Comparison of ENCODE assay signal across 10 mouse cellular contexts in genomic region chr2:127503751-127504549, GRCm38 (mm10). TPM values are rescaled to one million over a fixed set of nuclear protein-coding genes. Genes with fewer than 3 reads are reported as not detected.
A peak's percentile ranks its signal among the peaks of the same experiment; 100 is the strongest.
DNase-seq lines count a peak whose midpoint lies in the region; ATAC-seq and TF ChIP-seq lines count a peak whose summit lies in the region.
"Had no signal": no experiment of that assay in that cellular context is flagged by ENCODE, and none has a peak within 500 bp of the region (broad histone marks: within the 10 kb centered on the region; RNA-seq: fewer than 3 reads in every experiment).

No protein-coding gene starts in this region.

- no peak overlapping the region for H3K4me3 ChIP-seq in lung, embryonic 15.5 days
- H3K4me3 ChIP-seq in lung, adult 2 months (replicated peaks; ENCODE audit: extremely low read depth, low read depth, low read length) = no peak overlapping the region
- no peak overlapping the region for H3K4me3 ChIP-seq in forebrain, embryonic 16.5 days (replicated peaks; ENCODE audit: low read length)
- no peak overlapping the region for H3K4me3 ChIP-seq in midbrain, embryonic 16.5 days (ENCODE audit: low read depth, low read length)
- H3K4me3 ChIP-seq: heart, embryonic 10.5 days had no signal

- peak; percentile 16; the same call in 1 of the 2 replicates for ATAC-seq in lung, embryonic 15.5 days (ENCODE audit: borderline replicate concordance, extremely low read depth, low FRiP score, low TSS enrichment)
- peak; percentile 61 for ATAC-seq in forebrain, embryonic 16.5 days
- ATAC-seq in midbrain, embryonic 16.5 days = peak; percentile 47; the same call in 1 of the 2 replicates

- TF ChIP-seq CTCF in lung, adult 2 months (IDR thresholded peaks at IDR 0.05; ENCODE audit: insufficient read depth, low read length) = no peak

- H3K4me2 ChIP-seq in lung, embryonic 15.5 days = no peak overlapping the region
- H3K4me2 ChIP-seq in forebrain, embryonic 16.5 days (ENCODE audit: low read length) = no peak overlapping the region
- no peak overlapping the region for H3K4me2 ChIP-seq in midbrain, embryonic 16.5 days (ENCODE audit: low read length)

- H3K4me1 ChIP-seq in lung, embryonic 15.5 days = peaks cover 17% of the 10 kb centered on the region
- no peaks in the 10 kb centered on the region for H3K4me1 ChIP-seq in lung, adult 2 months (ENCODE audit: control insufficient read depth, insufficient read depth, low read length)
- H3K4me1 ChIP-seq in forebrain, embryonic 16.5 days (replicated peaks; ENCODE audit: control insufficient read depth, insufficient read depth, low read length) = peaks cover 29% of the 10 kb centered on the region
- H3K4me1 ChIP-seq in midbrain, embryonic 16.5 days (ENCODE audit: control insufficient read depth, insufficient read depth, low read length) = no peaks in the 10 kb centered on the region
- H3K4me1 ChIP-seq: heart, embryonic 10.5 days had no signal

- H3K27ac ChIP-seq in lung, embryonic 15.5 days = no peak overlapping the region
- peak overlapping the region; percentile 49 for H3K27ac ChIP-seq in forebrain, embryonic 16.5 days (ENCODE audit: low read length)
- H3K27ac ChIP-seq in midbrain, embryonic 16.5 days (ENCODE audit: low read length) = no peak overlapping the region; the same call in 1 of the 2 replicates
- H3K27ac ChIP-seq: heart, embryonic 10.5 days had no signal

- no peaks in the 10 kb centered on the region for H3K9me3 ChIP-seq in lung, embryonic 15.5 days
- H3K9me3 ChIP-seq in forebrain, embryonic 16.5 days (ENCODE audit: control insufficient read depth, low read length) = no peaks in the 10 kb centered on the region
- H3K9me3 ChIP-seq in midbrain, embryonic 16.5 days (replicated peaks; ENCODE audit: control insufficient read depth, low read length, poor library complexity, severe bottlenecking) = no peaks in the 10 kb centered on the region
- H3K9me3 ChIP-seq: G1E; heart, embryonic 10.5 days had no signal

- TF ChIP-seq POLR2A in lung, adult 2 months (IDR thresholded peaks at IDR 0.05; ENCODE audit: borderline replicate concordance, extremely low read depth, low read depth, low read length) = no peak

- WGBS in lung, embryonic 15.5 days = 38% methylated on average over 8 of the region's 8 CpGs
- WGBS in lung, adult 2 months = 42% methylated on average over 8 of the region's 8 CpGs
- WGBS in forebrain, embryonic 16.5 days = 26% methylated on average over 8 of the region's 8 CpGs
- WGBS in midbrain, embryonic 16.5 days = 49% methylated on average over 8 of the region's 8 CpGs

- peak; percentile 67 for DNase-seq in cerebellum, adult 11-12 months
- DNase-seq in cerebellum, postnatal 4 days (ENCODE audit: low spot score in 2 of 2) = no peak
- DNase-seq in lung, adult 2 months = no peak
- DNase-seq in embryo, embryonic 11 days = no peak
- no peak for DNase-seq in thymus, postnatal 0 days (ENCODE audit: low spot score)

- H3K9ac ChIP-seq in lung, embryonic 15.5 days = no peak overlapping the region
- no peak overlapping the region for H3K9ac ChIP-seq in forebrain, embryonic 16.5 days (replicated peaks; ENCODE audit: low read depth, low read length)
- H3K9ac ChIP-seq in midbrain, embryonic 16.5 days (ENCODE audit: low read depth, low read length) = no peak overlapping the region

- no peaks in the 10 kb centered on the region for H3K27me3 ChIP-seq in lung, embryonic 15.5 days
- no peaks in the 10 kb centered on the region for H3K27me3 ChIP-seq in forebrain, embryonic 16.5 days (replicated peaks; ENCODE audit: control insufficient read depth, insufficient read depth, low read length)
- no peaks in the 10 kb centered on the region for H3K27me3 ChIP-seq in midbrain, embryonic 16.5 days (ENCODE audit: control insufficient read depth, insufficient read depth, low read depth, low read length)

- H3K36me3 ChIP-seq in lung, embryonic 15.5 days = no peaks in the 10 kb centered on the region
- no peaks in the 10 kb centered on the region for H3K36me3 ChIP-seq in forebrain, embryonic 16.5 days (ENCODE audit: control insufficient read depth, insufficient read depth)
- H3K36me3 ChIP-seq in midbrain, embryonic 16.5 days (ENCODE audit: control insufficient read depth, insufficient read depth, low read length) = no peaks in the 10 kb centered on the region
- H3K36me3 ChIP-seq: G1E; heart, embryonic 10.5 days had no signal

RNA-seq across cellular contexts. Expression of gene Kcnip3, which starts 17.9 kb away (rescaled TPM):
- 2.5 and 3.1 TPM in 2 replicates for polyA plus RNA-seq in lung, embryonic 15.5 days (2015; fragmentation: Nextera tagmentation; extraction: Ambion mirVana)
- 1.5 and 3.1 TPM in 2 replicates for polyA plus RNA-seq in lung, adult 2 months (2012; rRNA removed)
- polyA plus RNA-seq in forebrain, embryonic 16.5 days (2015; fragmentation: Nextera tagmentation; extraction: Ambion mirVana) = 9.7 and 9.9 TPM in 2 replicates
- polyA plus RNA-seq in midbrain, embryonic 16.5 days (2015; fragmentation: Nextera tagmentation; extraction: Ambion mirVana) = 9.1 and 13.0 TPM in 2 replicates
- 2.2 and 2.8 TPM in 2 replicates for polyA plus RNA-seq in thymus, postnatal 0 days (2015; fragmentation: Nextera tagmentation; extraction: Ambion mirVana)

RNA-seq across cellular contexts. Expression of gene Prom2, which starts 37.3 kb away (rescaled TPM):
- polyA plus RNA-seq in lung, embryonic 15.5 days (2015; fragmentation: Nextera tagmentation; extraction: Ambion mirVana) = 2.2 and 2.7 TPM in 2 replicates
- 1.0 and 9.6 TPM in 2 replicates for polyA plus RNA-seq in lung, adult 2 months (2012; rRNA removed)
- 0.05 TPM in 1 of 2 replicates, not detected in the other for polyA plus RNA-seq in forebrain, embryonic 16.5 days (2015; fragmentation: Nextera tagmentation; extraction: Ambion mirVana)
- polyA plus RNA-seq in midbrain, embryonic 16.5 days (2015; fragmentation: Nextera tagmentation; extraction: Ambion mirVana) = 0.05 and 0.19 TPM in 2 replicates
- polyA plus RNA-seq in thymus, postnatal 0 days (2015; fragmentation: Nextera tagmentation; extraction: Ambion mirVana) = 0.36 and 0.81 TPM in 2 replicates
- polyA plus RNA-seq: G1E had no signal

RNA-seq across cellular contexts. Expression of gene Fahd2a, which starts 59.6 kb away (rescaled TPM):
- 21.2 and 21.6 TPM in 2 replicates for polyA plus RNA-seq in lung, embryonic 15.5 days (2015; fragmentation: Nextera tagmentation; extraction: Ambion mirVana)
- polyA plus RNA-seq in lung, adult 2 months (2012; rRNA removed) = 11.1 and 14.0 TPM in 2 replicates
- polyA plus RNA-seq in forebrain, embryonic 16.5 days (2015; fragmentation: Nextera tagmentation; extraction: Ambion mirVana) = 26.1 and 26.8 TPM in 2 replicates
- 32.2 and 37.3 TPM in 2 replicates for polyA plus RNA-seq in midbrain, embryonic 16.5 days (2015; fragmentation: Nextera tagmentation; extraction: Ambion mirVana)
- 31.1 and 36.8 TPM in 2 replicates for polyA plus RNA-seq in thymus, postnatal 0 days (2015; fragmentation: Nextera tagmentation; extraction: Ambion mirVana)
